Mouse (Mus musculus) liver, embryonic 16.5 days (tissue): ENCODE measurements around the gene Gm20605. TPM values are rescaled to one million over a fixed set of nuclear protein-coding genes. Genes with fewer than 3 reads are reported as not detected.

Experiments
- ATAC-seq: fragments of 200-750 bp; cut with Nextera tagmentation; 2 replicates; pipeline ENCODE4 v1.8.0; 2017; ENCODE audit warnings: low read depth, mild to moderate bottlenecking, moderate number of reproducible peaks, moderate library complexity
- H3K27ac ChIP-seq: fragments of 300-500 bp; sonication (generic); 2 replicates; pipeline ENCODE4 v1.5.1; 2014; ENCODE audit warnings: mild to moderate bottlenecking, low read length
- H3K27me3 ChIP-seq: fragments of 300-500 bp; sonication (generic); 2 replicates; pipeline ENCODE4 v1.6.1; 2014; ENCODE audit warnings: low read depth, low read length, mixed read lengths; ENCODE audit not compliant: control insufficient read depth, insufficient read depth
- H3K36me3 ChIP-seq: fragments of 300-500 bp; sonication (generic); 2 replicates; pipeline ENCODE4 v1.6.1; 2014; ENCODE audit warnings: mild to moderate bottlenecking; ENCODE audit not compliant: control insufficient read depth, insufficient read depth
- H3K4me1 ChIP-seq: fragments of 300-500 bp; sonication (generic); 2 replicates; pipeline ENCODE4 v1.6.1; 2014; ENCODE audit warnings: low read depth, low read length, mixed read lengths; ENCODE audit not compliant: control insufficient read depth
- H3K4me2 ChIP-seq: fragments of 300-500 bp; sonication (generic); 2 replicates; pipeline ENCODE4 v1.6.1; 2014; ENCODE audit warnings: low read depth, low read length, mixed read lengths
- H3K4me3 ChIP-seq: fragments of 300-500 bp; sonication (generic); 2 replicates; pipeline ENCODE4 v1.5.1; 2014; ENCODE audit warnings: low read depth, mild to moderate bottlenecking, low read length
- H3K9ac ChIP-seq: fragments of 300-500 bp; sonication (generic); 2 replicates; pipeline ENCODE4 v1.6.1; 2014; ENCODE audit warnings: low read depth, low read length
- H3K9me3 ChIP-seq: fragments of 300-500 bp; sonication (generic); replicated peaks from 2 replicates; pipeline ENCODE4 v1.6.1; 2016; ENCODE audit warnings: low read length; ENCODE audit not compliant: control insufficient read depth
- WGBS: fragments of 180-500 bp; shearing (Covaris S2); extraction: QIAGEN DNeasy Blood & Tissue Kit; methylation state at CpG from one replicate; pipeline ENCODE4 v1.1.7; 2014; ENCODE audit not compliant: insufficient replicate concordance; 5-methylcytosine and 5-hydroxymethylcytosine counted together
- polyA plus RNA-seq: library from polyadenylated mRNA; unstranded; fragments of >200 nt; fragmentation: Nextera tagmentation; extraction: Ambion mirVana; gene quantifications from 2 replicates; pipeline ENCODE4 v1.2.1, GENCODE M21; 2015

The Gm20605 gene
- polyA plus RNA-seq: 5.2 and 6.1 TPM in 2 replicates

DNA sequence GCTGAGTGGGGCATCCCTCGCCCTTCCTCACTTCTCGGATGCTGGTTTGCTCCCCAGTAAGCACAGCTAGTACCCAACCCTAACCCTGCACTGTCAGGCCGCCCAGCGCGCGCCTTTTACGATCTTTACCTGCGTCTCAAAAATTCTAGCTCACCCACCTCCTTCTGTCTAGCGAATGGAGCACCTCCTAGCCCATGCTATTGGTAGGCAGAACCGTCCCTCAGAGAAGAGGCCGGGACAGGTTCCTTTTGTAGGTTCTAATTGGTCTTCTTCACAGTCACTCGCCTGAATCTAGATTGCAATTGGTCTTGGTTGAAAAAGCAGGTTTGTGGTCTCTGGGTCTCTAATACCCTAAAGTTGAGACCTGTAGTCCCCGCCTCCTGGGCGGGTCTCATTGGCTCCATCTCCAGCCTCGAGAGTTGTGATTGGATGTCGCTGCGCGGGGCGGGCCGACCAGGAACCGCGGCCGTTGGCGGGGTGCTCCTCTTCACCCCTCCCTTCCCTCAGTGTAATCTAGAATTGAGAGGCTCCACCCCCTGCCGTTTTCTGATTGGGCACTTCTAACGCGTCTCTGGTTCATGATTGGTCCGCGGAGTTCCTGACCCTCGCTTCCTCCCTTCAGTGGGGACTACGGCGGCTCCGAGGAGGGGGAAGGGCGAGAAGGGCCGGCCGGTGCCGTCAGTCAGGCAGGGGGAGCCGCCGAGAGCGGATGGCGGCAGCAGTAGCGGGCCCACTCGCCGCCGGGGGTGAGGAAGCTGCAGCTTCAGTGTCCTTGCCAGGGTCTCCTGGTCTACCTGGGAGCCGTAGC, at the start of gene Gm20605, which contains the start of the genes Fbxo24 and Lrch4:
Gene Gm20605, plus strand, starts transcription at position 678 of the 808 bp plus-strand sequence.
Gene Fbxo24, minus strand, starts transcription at position 505 of the 808 bp plus-strand sequence.
Gene Lrch4, plus strand, starts transcription at position 624 of the 808 bp plus-strand sequence.
- Histone ChIP-seq H3K4me3 (peak within 1 kb of the TSS; percentile 78), H3K27ac (peak within 1 kb of the TSS; percentile 93), H3K4me2 (peak within 1 kb of the TSS; percentile 92), H3K9me3 (no peaks in the 10 kb centered on the region), H3K9ac (peak within 1 kb of the TSS; percentile 83), H3K36me3 (peaks cover 1% of the 10 kb centered on the region), H3K27me3 (no peaks in the 10 kb centered on the region), H3K4me1 (peaks cover 31% of the 10 kb centered on the region)
- under 1% methylated on average over 46 of the region's 46 CpGs for WGBS
- peak; percentile 93 for ATAC-seq

DNA sequence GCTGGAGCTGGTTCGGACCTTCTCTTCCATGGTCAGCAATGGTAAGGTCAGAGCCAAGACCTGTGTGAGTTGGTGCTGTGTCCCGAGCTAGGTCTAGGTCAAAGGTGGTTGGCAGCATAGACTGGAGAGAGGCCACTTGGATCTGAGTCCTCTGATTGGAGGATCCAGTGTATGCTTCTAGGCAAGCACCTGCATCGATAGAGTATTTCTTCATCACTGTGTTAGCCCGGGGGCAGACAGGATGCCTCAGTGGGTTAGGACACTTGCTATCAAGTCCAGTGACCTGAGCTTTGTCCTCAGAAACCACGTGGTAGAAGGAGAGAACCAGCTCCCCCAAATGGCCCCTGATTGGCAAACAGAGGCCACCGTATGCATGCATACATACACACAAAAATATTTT, 48.7 kb upstream of the Gm20605 start:
- H3K4me2 ChIP-seq: no peak overlapping the region
- H3K9ac ChIP-seq: no peak overlapping the region
- H3K4me1 ChIP-seq: no peaks in the 10 kb centered on the region; the same call in 1 of the 2 replicates
- peaks cover 35% of the 10 kb centered on the region for H3K36me3 ChIP-seq
- H3K4me3 ChIP-seq: no peak overlapping the region
- WGBS: 48% methylated on average over 6 of the region's 6 CpGs
- no peaks in the 10 kb centered on the region for H3K27me3 ChIP-seq
- H3K27ac ChIP-seq: no peak overlapping the region
- ATAC-seq: peak; percentile 59
- H3K9me3 ChIP-seq: no peaks in the 10 kb centered on the region

DNA sequence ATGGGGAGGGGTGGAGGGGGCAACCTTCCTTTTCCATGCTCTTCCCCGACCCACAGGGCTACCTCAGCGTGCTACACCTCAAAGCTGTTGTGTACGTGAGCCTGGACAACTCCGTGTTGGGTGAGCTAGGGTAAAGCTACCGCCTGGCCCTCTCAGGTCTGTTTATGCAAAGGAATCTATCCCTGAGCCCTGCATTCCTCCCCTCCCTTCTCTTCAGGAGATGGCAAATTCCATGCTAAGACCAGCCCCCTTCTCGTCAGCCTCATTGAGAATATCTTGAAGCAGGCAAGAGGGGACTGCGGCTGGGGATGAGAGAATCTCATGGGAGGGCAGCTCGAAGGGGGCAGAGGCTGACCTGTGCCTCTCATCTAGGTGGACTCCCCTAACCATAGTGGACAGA, 46.3 kb upstream of the Gm20605 start:
- Histone ChIP-seq H3K9me3 (peaks cover 5% of the 10 kb centered on the region; the same call in 1 of the 2 replicates), H3K9ac (no peak overlapping the region), H3K4me2 (no peak overlapping the region), H3K4me3 (no peak overlapping the region), H3K4me1 (no peaks in the 10 kb centered on the region; the same call in 1 of the 2 replicates), H3K27me3 (no peaks in the 10 kb centered on the region), H3K36me3 (peaks cover 36% of the 10 kb centered on the region), H3K27ac (no peak overlapping the region)
- WGBS: 64% methylated on average over 8 of the region's 8 CpGs
- ATAC-seq: no peak

DNA sequence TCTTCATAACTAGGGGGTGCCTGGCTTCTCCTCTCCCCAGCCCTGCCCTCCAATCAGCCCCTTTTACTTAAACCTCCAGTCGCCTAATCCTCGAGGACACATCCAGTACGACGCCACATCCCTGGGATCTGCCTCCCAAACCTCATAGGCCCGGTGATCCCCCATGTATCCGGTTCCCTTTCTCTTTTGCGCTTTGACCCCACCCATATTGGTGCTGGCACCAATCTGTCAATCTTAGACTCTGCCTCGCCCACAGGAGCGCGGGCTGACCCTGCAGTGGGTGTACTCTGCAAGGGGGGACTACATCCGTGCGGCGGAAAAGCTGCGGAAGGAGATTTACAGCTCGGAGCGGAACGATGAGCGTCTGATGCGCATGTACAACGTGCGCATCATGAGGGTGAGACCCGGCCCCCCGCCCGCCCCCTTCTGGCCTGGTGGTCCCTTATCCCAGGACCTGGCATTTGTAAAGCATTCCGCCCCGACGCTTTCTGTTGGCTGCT, 45.3 kb upstream of the Gm20605 start:
- peaks cover 6% of the 10 kb centered on the region; the same call in 1 of the 2 replicates for H3K9me3 ChIP-seq
- ATAC-seq: no peak
- H3K4me1 ChIP-seq: no peaks in the 10 kb centered on the region; the same call in 1 of the 2 replicates
- peaks cover 30% of the 10 kb centered on the region for H3K36me3 ChIP-seq
- H3K27me3 ChIP-seq: no peaks in the 10 kb centered on the region
- H3K9ac ChIP-seq: no peak overlapping the region
- H3K4me3 ChIP-seq: peak overlapping the region; percentile 14
- H3K27ac ChIP-seq: no peak overlapping the region
- 36% methylated on average over 27 of the region's 27 CpGs for WGBS
- H3K4me2 ChIP-seq: peak overlapping the region; percentile 22; the same call in 1 of the 2 replicates

DNA sequence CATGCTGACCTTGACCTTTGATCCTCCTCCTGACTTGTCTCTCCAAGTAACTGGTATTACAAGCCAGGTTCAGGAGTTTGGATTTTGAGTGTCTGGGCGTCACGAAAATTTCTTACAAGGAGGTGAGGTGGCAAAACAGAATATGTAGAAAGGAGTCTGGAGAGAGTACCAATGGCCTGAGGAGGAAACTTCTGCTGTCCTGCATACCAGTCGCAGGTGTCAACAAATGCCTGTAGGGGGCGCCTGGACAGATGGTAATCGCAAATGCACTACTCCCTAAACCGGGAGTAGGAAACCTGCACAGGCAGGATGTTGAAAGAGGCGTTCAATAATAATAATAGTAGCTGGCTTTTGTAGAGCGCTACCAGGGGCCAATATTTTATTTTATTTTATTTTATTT, 44.0 kb upstream of the Gm20605 start:
- peaks cover 6% of the 10 kb centered on the region; the same call in 1 of the 2 replicates for H3K9me3 ChIP-seq
- H3K36me3 ChIP-seq: peaks cover 22% of the 10 kb centered on the region

DNA sequence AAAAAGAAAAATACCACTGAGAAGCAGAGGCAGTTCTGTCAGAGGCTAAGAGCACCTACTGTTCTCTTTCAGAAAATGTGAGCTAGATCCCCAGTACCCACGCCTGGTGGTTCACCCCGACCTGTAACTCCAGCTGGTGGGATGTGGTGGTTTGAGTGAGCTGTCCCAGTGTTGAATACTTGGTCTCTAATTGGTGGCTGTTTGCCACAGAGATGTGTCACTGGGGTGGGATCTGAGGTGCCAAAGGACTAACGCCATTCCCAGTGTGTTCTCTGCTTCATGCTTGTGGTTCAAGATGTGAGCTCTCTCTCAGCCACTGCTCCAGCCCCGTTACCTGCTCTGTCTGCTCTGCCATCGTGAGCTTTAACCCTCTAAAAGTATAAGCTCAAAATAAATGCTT, 38.5 kb upstream of the Gm20605 start:
- WGBS: 70% methylated on average over 5 of the region's 5 CpGs

More for the DNA sequence above, 44.0 kb upstream of the Gm20605 start:
- no peak overlapping the region for H3K4me2 ChIP-seq
- no peaks in the 10 kb centered on the region for H3K27me3 ChIP-seq
- no peak overlapping the region for H3K27ac ChIP-seq
- WGBS: 28% methylated on average over 8 of the region's 8 CpGs
- H3K4me3 ChIP-seq: no peak overlapping the region
- H3K9ac ChIP-seq: no peak overlapping the region
- no peaks in the 10 kb centered on the region; the same call in 1 of the 2 replicates for H3K4me1 ChIP-seq
- ATAC-seq: no peak

DNA sequence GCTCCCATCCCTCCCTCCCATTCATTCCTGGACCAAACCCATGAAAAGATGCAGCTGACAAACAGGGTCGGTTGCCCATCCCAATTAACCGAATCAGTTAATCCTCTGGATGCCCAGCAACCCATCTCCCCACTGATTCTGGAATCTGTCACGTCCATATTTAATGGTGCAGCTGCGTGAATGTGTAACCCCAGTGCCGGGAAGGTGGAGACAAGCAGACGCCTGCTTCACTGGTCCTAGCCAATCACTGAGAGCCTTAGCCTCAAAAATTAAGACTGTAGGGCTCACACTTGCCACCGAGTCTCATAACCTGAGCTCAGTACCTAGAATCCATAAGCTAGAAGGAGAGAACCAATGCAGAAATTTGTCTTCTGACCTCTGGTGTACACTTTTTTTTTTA, 33.1 kb upstream of the Gm20605 start:
- WGBS: 81% methylated on average over 7 of the region's 7 CpGs
- no peak overlapping the region for H3K4me2 ChIP-seq
- no peaks in the 10 kb centered on the region for H3K9me3 ChIP-seq

More for the DNA sequence above, 38.5 kb upstream of the Gm20605 start:
- Histone ChIP-seq H3K4me2 (no peak overlapping the region), H3K27ac (no peak overlapping the region), H3K9me3 (peaks cover 6% of the 10 kb centered on the region; the same call in 1 of the 2 replicates), H3K4me3 (no peak overlapping the region), H3K9ac (no peak overlapping the region), H3K36me3 (peaks cover 10% of the 10 kb centered on the region), H3K4me1 (no peaks in the 10 kb centered on the region), H3K27me3 (no peaks in the 10 kb centered on the region)
- ATAC-seq: no peak

DNA sequence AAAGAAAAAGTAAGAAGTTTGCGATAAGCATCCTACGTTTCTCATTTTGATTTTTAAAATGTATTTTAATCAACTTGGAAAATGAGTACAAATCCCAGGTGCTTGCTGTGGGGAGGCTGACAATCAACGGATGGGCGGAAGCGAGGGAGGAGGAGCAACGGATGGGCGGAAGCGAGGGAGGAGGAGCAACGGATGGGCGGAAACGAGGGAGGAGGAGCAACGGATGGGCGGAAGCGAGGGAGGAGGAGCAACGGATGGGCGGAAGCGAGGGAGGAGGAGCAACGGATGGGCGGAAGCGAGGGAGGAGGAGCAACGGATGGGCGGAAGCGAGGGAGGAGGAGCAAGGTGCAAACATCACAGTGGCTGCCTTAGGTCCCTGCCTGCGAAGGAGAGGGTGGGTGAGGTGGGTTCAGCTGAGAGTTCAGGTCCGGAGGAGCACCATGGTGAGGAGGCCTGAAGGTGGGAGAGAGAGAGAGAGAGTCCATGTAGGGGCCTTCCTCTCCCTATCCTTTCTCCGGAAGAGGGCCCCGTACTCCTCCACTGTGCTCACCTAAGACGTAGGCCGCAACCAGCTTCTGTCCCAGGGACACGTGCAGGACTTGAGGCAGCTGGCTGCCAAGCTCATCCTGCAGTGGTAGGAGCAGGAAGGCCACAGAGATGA, 32.2 kb upstream of the Gm20605 start:
- no peaks in the 10 kb centered on the region for H3K27me3 ChIP-seq
- peaks cover 24% of the 10 kb centered on the region for H3K4me1 ChIP-seq
- peak overlapping the region; percentile 23; the same call in 1 of the 2 replicates for H3K27ac ChIP-seq
- H3K36me3 ChIP-seq: no peaks in the 10 kb centered on the region
- no peaks in the 10 kb centered on the region for H3K9me3 ChIP-seq
- WGBS: 22% methylated on average over 30 of the region's 30 CpGs
- peak overlapping the region; percentile 18; the same call in 1 of the 2 replicates for H3K4me3 ChIP-seq
- no peak for ATAC-seq
- peak overlapping the region; percentile 44 for H3K4me2 ChIP-seq
- H3K9ac ChIP-seq: peak overlapping the region; percentile 37; the same call in 1 of the 2 replicates

More for the DNA sequence above, 33.1 kb upstream of the Gm20605 start:
- Histone ChIP-seq H3K27ac (no peak overlapping the region), H3K27me3 (no peaks in the 10 kb centered on the region), H3K4me1 (peaks cover 24% of the 10 kb centered on the region), H3K36me3 (no peaks in the 10 kb centered on the region), H3K9ac (no peak overlapping the region), H3K4me3 (no peak overlapping the region)
- ATAC-seq: no peak
